Mouse (Mus musculus) gonadal fat pad, adult 2 months (tissue): ENCODE measurements around the gene Tha1. TPM values are rescaled to one million over a fixed set of nuclear protein-coding genes. Genes with fewer than 3 reads are reported as not detected.

ENCODE experiments used
- DNase-seq: peaks from one replicate; pipeline ENCODE4 v3.0.0-alpha.2; 2012; ENCODE audit warnings: low read depth
- polyA plus RNA-seq: library from polyadenylated mRNA; depleted of rRNA; stranded (reverse); fragments of >200 nt; gene quantifications from 2 replicates; pipeline ENCODE4 v1.2.3, GENCODE M21; 2012

Gene Tha1
- polyA plus RNA-seq, 1 experiment, result 10.7 TPM

- no peak for DNase-seq
These were observed 8.5 kb upstream of the Tha1 start for GRCm38 (mm10) chr11:117881787-117882186.

- DNase-seq, result no peak
These were observed 7.7 kb upstream of the Tha1 start for GRCm38 (mm10) chr11:117880977-117881358.

- no peak for DNase-seq
These were observed 7.2 kb upstream of the Tha1 start for GRCm38 (mm10) chr11:117880336-117880976.

- no peak for DNase-seq
These were observed 6.4 kb upstream of the Tha1 start for GRCm38 (mm10) chr11:117879676-117880075.

GRCm38 (mm10) chr11:117878892-117879291 lies 5.6 kb upstream of the Tha1 start:
- no peak for DNase-seq

GRCm38 (mm10) chr11:117877917-117878745 lies 4.8 kb upstream of the Tha1 start:
- DNase-seq, result no peak

- no peak for DNase-seq
These were observed 2.4 kb upstream of the Tha1 start for GRCm38 (mm10) chr11:117875681-117876080.

GRCm38 (mm10) chr11:117874419-117874818 lies 1.1 kb upstream of the Tha1 start:
- DNase-seq, result no peak

GRCm38 (mm10) chr11:117871911-117872584 lies 1.2 kb downstream of the Tha1 start:
- no peak for DNase-seq

- DNase-seq, result no peak
These were observed 1.9 kb downstream of the Tha1 start for GRCm38 (mm10) chr11:117871376-117871775.

GRCm38 (mm10) chr11:117870688-117871365 lies 2.5 kb downstream of the Tha1 start:
- DNase-seq, result no peak

- no peak for DNase-seq
These were observed 7.3 kb downstream of the Tha1 start for GRCm38 (mm10) chr11:117865988-117866387.

- DNase-seq, result no peak
These were observed 8.5 kb downstream of the Tha1 start for GRCm38 (mm10) chr11:117864805-117865204.

GRCm38 (mm10) chr11:117863174-117863856 lies 10.0 kb downstream of the Tha1 start:
- no peak for DNase-seq

GRCm38 (mm10) chr11:117860601-117861000 lies 12.7 kb downstream of the Tha1 start, which contains the start of gene Tmem235:
TSS of gene Tmem235 (plus strand) at chr11:117860752.
- DNase-seq, result no peak

- DNase-seq, result no peak
These were observed 14.9 kb downstream of the Tha1 start for GRCm38 (mm10) chr11:117858392-117858791.

- no peak for DNase-seq
These were observed 15.8 kb downstream of the Tha1 start for GRCm38 (mm10) chr11:117857462-117857861.

- no peak for DNase-seq
These were observed 17.3 kb downstream of the Tha1 start for GRCm38 (mm10) chr11:117855975-117856374.

- no peak for DNase-seq
These were observed 17.9 kb downstream of the Tha1 start for GRCm38 (mm10) chr11:117855360-117855759.

GRCm38 (mm10) chr11:117854241-117854640 lies 19.0 kb downstream of the Tha1 start:
- no peak for DNase-seq

- DNase-seq, result no peak
These were observed 20.4 kb downstream of the Tha1 start for GRCm38 (mm10) chr11:117852875-117853274.
